Mouse (Mus musculus) cortical plate, adult 2 months (tissue): ENCODE measurements around the gene Lingo4. TPM values are rescaled to one million over a fixed set of nuclear protein-coding genes. Genes with fewer than 3 reads are reported as not detected.

ENCODE experiments used
- H3K27ac ChIP-seq: fragments of 200-500 bp; 2 replicates; pipeline ENCODE4 v1.5.1; 2012; ENCODE audit warnings: low read length, control low read depth, inconsistent platforms; ENCODE audit not compliant: insufficient read depth
- H3K4me1 ChIP-seq: fragments of 200-500 bp; 2 replicates; pipeline ENCODE4 v1.6.1; 2011; ENCODE audit warnings: low read length; ENCODE audit not compliant: control insufficient read depth, insufficient read depth
- H3K4me3 ChIP-seq: fragments of 200-500 bp; 2 replicates; pipeline ENCODE4 v1.5.1; 2011; ENCODE audit warnings: mild to moderate bottlenecking, low read length, control low read depth; ENCODE audit not compliant: insufficient read depth
- CTCF ChIP-seq: fragments of 200-500 bp; IDR thresholded peaks from 2 replicates; pipeline ENCODE4 v1.5.1; 2011; ENCODE audit warnings: mild to moderate bottlenecking, control low read depth, low read length; ENCODE audit not compliant: insufficient read depth; ENCODE audit errors: extremely low read depth
- POLR2A ChIP-seq: fragments of 200-500 bp; IDR thresholded peaks from 2 replicates; pipeline ENCODE4 v1.6.1; 2011; ENCODE audit warnings: mild to moderate bottlenecking, low read length, control low read depth; ENCODE audit not compliant: insufficient read depth; ENCODE audit errors: extremely low read depth
- polyA plus RNA-seq: library from polyadenylated mRNA; depleted of rRNA; stranded (reverse); fragments of >200 nt; gene quantifications from 2 replicates; pipeline ENCODE4 v1.2.3, GENCODE M21; 2012

Gene Lingo4
- polyA plus RNA-seq, 1 experiment: 0.46 TPM

DNA sequence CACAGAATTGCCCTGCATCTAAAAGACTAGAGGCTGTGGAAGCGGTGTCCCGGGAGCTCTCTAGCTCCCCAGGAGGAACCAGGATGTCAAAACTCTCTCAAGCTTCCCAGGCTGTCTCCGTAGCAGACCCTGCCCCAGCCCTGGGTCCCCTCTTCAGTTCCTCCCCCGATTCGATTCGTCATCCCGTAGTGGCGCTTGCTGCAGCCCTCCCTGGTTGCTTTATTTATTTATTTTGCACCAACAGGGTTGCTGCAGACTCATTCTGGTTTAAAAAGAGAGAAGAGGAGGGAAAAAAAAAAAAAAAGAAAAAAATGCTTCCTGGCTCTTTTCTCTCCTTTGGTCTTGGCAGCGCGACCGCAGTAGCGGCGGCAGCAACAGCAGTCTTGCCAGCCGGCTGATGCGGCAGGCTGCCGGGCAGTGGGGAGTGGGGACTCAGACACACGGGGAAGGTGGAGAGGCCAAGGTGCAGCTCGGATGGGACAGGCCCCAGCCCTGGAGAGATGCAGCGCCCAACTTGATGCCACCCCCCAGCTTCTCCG is 695 bp downstream of the Lingo4 start:
- Histone ChIP-seq H3K4me3 (peak overlapping the region; percentile 10; the same call in 1 of the 2 replicates), H3K4me1 (peaks cover 5% of the 10 kb centered on the region), H3K27ac (no peak overlapping the region)
- TF ChIP-seq CTCF (no peak), POLR2A (no peak)

DNA sequence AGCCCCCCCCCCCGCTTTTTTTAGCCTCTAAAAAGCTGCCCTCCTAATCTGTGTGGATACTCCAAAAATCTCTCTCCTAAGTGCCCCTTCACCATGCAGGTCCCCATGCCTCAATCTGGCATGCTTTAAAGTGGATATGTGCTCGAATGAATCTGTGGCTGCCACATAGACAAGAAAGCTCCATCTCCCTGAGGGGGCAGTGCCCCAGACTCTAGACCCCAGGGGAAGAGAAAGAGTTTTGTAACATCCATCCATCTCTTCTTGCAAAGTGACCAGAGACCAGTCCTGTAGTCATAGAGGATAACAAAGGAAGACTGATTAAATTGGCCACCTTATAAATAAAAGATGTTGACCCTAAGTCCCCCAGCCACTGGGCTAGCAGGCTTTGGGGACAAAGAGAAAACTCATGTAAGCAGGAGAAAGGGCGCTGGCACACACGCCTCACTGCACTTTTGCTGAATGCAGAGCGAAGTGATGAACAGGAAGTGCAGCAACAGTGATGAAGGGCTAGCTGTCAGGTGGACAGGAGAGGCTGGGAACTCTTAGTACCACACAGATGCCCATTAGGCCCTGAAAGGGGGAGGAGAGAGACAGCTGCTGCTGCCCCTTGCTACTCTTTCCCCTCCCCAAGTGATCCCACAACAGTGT is 1.5 kb downstream of the Lingo4 start:
- TF ChIP-seq POLR2A: no peak
- no peak for TF ChIP-seq CTCF
- Histone ChIP-seq H3K4me1 (peaks cover 9% of the 10 kb centered on the region), H3K27ac (no peak overlapping the region), H3K4me3 (peak overlapping the region; percentile 10; the same call in 1 of the 2 replicates)

DNA sequence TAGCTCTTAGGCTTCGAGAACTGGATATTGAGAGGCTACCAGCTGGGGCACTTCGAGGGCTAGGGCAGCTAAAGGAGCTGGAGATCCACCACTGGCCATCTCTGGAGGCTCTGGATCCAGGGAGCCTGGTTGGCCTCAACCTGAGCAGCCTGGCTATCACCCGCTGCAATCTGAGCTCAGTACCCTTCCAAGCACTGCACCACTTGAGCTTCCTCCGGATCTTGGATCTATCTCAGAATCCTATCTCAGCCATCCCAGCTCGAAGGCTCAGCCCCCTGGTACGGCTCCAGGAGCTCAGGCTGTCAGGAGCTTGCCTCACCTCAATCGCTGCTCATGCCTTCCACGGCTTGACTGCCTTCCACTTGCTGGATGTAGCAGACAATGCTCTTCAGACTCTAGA is 4.1 kb downstream of the Lingo4 start:
- TF ChIP-seq CTCF (no peak), POLR2A (no peak)
- Histone ChIP-seq H3K27ac (no peak overlapping the region), H3K4me3 (no peak overlapping the region), H3K4me1 (peaks cover 9% of the 10 kb centered on the region)

DNA sequence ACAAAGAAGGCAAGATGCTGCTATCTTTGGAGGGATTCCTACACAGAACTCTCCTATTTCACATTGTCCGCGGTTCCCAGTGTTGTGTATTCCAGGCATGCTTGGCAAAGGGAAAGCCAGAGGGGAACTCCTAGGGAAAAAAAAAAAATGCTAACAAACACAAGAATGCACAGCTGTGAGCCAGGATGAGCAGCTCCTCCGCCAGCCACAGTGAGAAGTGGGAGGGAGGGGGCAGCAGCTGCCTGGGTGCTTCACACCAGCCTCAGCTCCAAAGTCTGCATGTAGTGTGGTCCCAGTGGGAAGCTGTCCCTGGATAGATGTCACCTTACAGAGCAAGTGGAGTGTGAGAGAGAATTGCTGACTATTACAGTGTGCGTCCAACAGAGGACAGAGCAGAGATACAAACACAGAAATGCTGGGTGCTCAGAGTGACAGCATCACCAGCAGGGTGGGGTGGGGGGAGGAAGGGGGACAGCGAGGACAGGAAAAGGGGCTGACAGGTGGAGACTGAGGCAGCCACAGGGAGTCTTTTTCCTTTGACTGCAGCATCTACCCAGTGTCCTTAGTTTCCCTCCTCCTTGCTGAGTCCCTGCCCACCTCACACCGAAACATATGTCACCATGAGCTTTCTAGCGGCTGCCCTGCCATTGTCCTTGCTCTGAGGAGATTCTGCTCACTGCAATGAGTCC is 6.2 kb downstream of the Lingo4 start:
- H3K27ac ChIP-seq: no peak overlapping the region
- H3K4me1 ChIP-seq: peaks cover 9% of the 10 kb centered on the region
- no peak overlapping the region for H3K4me3 ChIP-seq
- TF ChIP-seq CTCF: no peak
- no peak for TF ChIP-seq POLR2A

DNA sequence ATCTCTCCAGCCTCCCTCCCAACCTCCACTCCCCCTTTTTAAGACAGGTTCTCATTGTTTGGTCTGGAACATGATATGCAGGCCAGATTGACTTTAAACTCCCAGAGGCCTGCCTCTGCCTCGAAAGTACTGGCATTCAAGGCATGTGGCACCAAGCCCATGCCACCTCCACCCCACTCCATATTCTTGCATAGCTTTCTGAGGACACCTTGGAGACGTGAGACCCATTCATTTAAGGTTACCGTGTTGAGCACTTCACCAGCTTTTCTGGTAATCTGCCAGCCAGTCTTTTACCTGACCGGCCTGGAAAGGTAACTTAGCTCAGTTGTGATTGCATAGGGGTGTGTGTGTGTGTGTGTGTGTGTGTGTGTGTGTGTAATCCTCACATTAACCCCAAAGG is 7.2 kb downstream of the Lingo4 start:
- TF ChIP-seq POLR2A (no peak), CTCF (no peak)
- Histone ChIP-seq H3K4me3 (no peak overlapping the region), H3K4me1 (peaks cover 7% of the 10 kb centered on the region; the same call in 1 of the 2 replicates), H3K27ac (no peak overlapping the region)

DNA sequence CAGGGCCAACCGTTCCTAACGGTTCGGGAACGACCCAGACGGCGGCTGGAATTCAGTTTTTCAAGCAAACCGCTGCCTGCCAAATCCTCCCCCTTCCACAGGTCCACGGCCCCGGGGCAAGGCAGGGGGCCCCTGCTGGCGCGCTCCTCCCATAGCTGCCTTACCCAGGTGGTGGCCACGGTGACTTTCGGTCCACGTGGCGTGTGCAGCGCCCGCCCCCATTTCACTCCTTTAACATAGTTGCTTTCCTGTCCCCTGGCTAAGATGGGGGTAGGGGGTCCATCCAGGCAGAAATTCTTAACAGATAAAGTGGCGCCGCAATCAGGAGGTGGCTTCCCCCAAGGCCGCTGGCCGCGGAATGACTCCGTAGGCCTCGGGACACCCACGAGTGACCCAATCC is 14.2 kb downstream of the Lingo4 start:
- no peak for TF ChIP-seq CTCF
- TF ChIP-seq POLR2A: no peak
- Histone ChIP-seq H3K4me1 (no peaks in the 10 kb centered on the region), H3K4me3 (peak overlapping the region; percentile 71), H3K27ac (peak overlapping the region; percentile 24; the same call in 1 of the 2 replicates)

DNA sequence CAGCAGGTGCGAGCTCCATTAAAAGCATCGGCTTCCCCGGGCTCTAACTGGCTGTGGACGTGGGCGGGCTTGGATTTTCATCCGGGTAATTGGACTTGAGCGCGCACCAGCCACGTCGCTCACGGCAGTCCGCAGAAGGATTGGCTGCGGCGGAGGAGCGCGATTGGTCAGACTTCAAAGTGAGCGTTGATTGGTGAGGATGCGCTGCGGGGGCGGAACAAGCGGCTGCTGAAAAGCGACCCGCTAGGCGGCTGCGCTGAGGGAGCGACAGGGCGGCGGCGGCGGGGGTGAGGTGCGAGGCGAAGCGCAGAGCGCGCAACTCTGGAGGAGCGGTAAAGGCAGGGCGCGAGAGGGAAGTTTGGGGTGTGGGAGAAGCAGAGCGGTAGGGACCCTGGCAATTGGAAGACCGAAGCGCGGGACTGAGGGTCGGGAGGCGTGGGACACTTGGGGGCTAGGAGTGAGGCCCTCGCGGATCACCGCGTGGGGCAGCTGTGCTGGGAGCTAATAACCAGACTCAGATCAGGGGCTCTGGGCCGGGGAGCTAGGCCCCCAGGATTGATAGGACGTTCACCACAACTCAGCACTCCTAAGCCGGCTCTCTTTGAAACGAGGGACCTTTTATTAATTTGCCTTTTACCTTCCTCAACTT is 14.8 kb downstream of the Lingo4 start, which contains the start of gene Tdrkh:
Gene Tdrkh, plus strand, starts transcription at position 243 of the 649 bp plus-strand sequence.
- no peaks in the 10 kb centered on the region for H3K4me1 ChIP-seq
- TF ChIP-seq CTCF (no peak), POLR2A (no peak)
- H3K27ac ChIP-seq: peak within 1 kb of the TSS; percentile 52; the same call in 1 of the 2 replicates
- peak within 1 kb of the TSS; percentile 71 for H3K4me3 ChIP-seq

GRCm38 (mm10) chr3:94430980-94431379 is 32.7 kb downstream of the Lingo4 start:
- H3K4me1 ChIP-seq: no peaks in the 10 kb centered on the region
- H3K27ac ChIP-seq: no peak overlapping the region
- TF ChIP-seq CTCF: no peak
- TF ChIP-seq POLR2A: no peak
- H3K4me3 ChIP-seq: no peak overlapping the region

DNA sequence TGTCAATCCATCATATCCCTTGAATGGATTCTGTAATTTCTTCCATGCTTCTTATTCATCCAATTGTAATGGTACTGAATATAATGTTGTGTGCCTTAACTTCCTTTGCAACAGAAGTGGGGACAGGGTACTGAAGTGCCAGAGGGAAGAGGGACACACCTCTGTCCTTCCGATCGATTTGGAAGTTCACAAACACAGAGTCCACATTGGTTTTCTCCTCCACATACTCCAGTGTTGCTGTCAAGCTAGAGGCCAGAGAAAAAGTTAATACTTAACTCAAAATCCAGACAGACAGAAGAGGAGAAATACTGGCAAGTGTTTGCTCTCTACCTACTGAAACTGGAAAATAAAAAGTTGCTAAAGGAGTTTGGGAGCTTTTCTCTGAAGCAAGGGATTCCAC is 36.0 kb downstream of the Lingo4 start:
- H3K4me3 ChIP-seq: no peak overlapping the region
- no peak for TF ChIP-seq CTCF
- TF ChIP-seq POLR2A: no peak
- no peak overlapping the region for H3K27ac ChIP-seq
- no peaks in the 10 kb centered on the region for H3K4me1 ChIP-seq

DNA sequence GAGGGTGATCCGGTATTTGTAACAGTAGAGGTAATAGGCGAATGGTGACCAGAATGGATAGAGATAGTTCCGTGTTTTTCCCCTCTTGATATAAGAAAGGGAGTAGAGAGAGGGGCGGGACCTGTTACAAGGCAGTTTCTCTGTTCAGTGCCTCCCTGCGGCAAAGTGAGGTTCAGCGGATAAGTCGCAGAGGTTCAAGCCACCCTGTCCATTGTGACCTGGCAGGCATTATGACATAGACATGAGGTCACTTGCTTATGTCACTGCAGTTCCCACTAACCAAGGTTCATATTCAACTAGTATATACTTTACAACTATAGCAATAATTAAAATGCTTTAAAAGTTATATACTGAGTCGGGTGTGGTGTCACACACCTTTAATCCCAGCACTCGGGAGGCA is 38.1 kb downstream of the Lingo4 start:
- no peak overlapping the region for H3K27ac ChIP-seq
- no peaks in the 10 kb centered on the region for H3K4me1 ChIP-seq
- H3K4me3 ChIP-seq: no peak overlapping the region
- TF ChIP-seq CTCF (no peak), POLR2A (no peak)
